Mouse (Mus musculus): ENCODE results near the gene Ankzf1.

- TF ChIP-seq CTCF (IDR thresholded peaks at IDR 0.05; ENCODE audit: insufficient read depth, low read length), result no peak
- no peak for TF ChIP-seq POLR2A (IDR thresholded peaks at IDR 0.05; ENCODE audit: borderline replicate concordance, extremely low read depth, low read depth, low read length)
These were observed 31.0 kb downstream of the Ankzf1 start for GRCm38 (mm10) chr1:75222926-75223325.

Data from lung, adult 2 months (tissue).